Mouse (Mus musculus) heart, adult 10 weeks (tissue): ENCODE data around the gene Grid1. TPM values are rescaled to one million over a fixed set of nuclear protein-coding genes. Genes with fewer than 3 reads are reported as not detected.

ENCODE experiments used
- polyA plus RNA-seq: library from polyadenylated mRNA; stranded (reverse); fragments of 350-450 nt; fragmentation: Illumina TruSeq; extraction: RNeasy Lipid Tissue Mini Kit (QIAGEN cat#74804); gene quantifications from one replicate; pipeline ENCODE4 v1.2.3, GENCODE M21; 2014; ENCODE audit warnings: low read depth, low replicate concordance

The Grid1 gene
- not detected for polyA plus RNA-seq

GRCm38 (mm10) chr14:34819919-34820652 lies at the start of gene Grid1:
Grid1 (plus strand) TSS chr14:34820108.

Other genes starting within 250 kb of the Grid1 start
- 946 TPM for gene Ldb3, start 231.4 kb upstream of the Grid1 start, polyA plus RNA-seq
- 5.7 TPM for gene Opn4, start 220.0 kb upstream of the Grid1 start, polyA plus RNA-seq
- 26.2 TPM for gene Wapl, start 146.2 kb upstream of the Grid1 start, polyA plus RNA-seq